Mouse (Mus musculus): ENCODE measurements at regions not wholly inside any gene's neighbourhood (a gene's known extent, or its start where the extent isn't known, plus 50 kb on each side); places are given as distances from the start of the nearest gene placed in this dataset.
A peak's percentile ranks its signal among the peaks of the same experiment; 100 is the strongest.

DNA sequence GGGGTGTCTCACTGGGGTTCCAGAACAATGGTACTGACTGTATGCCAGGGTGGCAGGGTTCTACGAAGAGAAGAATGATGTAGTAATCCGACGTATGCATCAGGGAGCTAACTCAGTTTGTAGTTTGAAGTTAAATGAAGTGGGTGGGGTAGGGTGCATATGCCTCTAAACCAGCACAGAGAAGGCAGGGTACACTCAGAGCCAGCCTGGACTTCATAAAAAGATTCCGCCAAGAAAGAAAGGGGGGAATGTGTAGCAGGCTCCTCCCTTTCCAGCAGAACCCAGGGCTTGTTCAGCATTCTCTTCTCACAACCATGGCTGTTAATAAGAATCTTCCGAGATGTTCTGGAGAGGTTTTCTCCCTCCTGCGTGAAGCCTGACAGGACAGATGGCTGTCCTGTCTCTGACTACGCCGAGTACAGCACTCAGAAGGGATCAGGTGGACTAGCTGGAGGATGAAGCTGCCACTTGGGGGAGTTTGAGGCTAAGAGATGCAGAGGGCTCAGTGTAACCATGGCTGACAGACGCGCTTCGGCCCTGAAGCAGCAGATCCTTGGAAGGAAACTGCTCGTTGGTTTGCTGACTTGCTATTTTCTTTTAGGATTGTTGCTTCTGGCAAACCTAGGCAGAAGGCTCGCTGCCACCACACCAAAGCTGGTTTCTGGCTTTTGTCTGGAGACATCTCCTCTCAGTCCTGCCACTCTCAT is 143.4 kb upstream of the Plxnc1 start:
- intact Hi-C loops (cut with DNase I): loop anchor here (5.0 kb wide), 4 partner anchors 76 to 389 kb away; partner anchors contain the start of gene Socs2
- peak; percentile 57 to 69 for DNase-seq (ENCODE audit: low spot score in 2 of 2)

DNA sequence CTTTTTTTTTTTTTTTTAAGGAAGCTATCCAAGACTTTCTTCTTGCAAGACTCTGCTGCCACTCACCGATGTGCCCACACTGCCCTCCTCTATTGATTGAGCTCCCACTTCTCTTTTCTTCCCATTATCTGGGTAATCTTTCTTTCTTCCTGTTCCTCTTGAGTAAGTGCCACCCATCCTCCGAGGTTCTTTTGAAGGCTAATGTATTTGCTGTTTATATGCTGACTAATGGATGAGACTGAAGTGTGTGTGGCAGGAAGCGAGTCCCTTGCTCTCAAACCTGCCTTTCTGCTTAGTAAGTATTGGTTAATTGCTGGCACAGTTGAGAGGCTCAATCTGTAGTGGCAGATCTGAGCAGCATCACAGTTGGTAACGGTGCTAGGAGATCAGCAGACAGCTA is 142.1 kb upstream of the Plxnc1 start:
- intact Hi-C loops (cut with DNase I): loop anchor here (5.0 kb wide), 4 partner anchors 74 to 391 kb away; partner anchors contain the start of gene Socs2
- no peak for DNase-seq (ENCODE audit: low spot score in 2 of 2)

- intact Hi-C loops (cut with DNase I): loop anchor here (5.0 kb wide), 4 partner anchors 73 to 392 kb away; partner anchors contain the start of gene Socs2
These were observed 141.1 kb upstream of the Plxnc1 start for GRCm38 (mm10) chr10:95085688-95086268.

DNA sequence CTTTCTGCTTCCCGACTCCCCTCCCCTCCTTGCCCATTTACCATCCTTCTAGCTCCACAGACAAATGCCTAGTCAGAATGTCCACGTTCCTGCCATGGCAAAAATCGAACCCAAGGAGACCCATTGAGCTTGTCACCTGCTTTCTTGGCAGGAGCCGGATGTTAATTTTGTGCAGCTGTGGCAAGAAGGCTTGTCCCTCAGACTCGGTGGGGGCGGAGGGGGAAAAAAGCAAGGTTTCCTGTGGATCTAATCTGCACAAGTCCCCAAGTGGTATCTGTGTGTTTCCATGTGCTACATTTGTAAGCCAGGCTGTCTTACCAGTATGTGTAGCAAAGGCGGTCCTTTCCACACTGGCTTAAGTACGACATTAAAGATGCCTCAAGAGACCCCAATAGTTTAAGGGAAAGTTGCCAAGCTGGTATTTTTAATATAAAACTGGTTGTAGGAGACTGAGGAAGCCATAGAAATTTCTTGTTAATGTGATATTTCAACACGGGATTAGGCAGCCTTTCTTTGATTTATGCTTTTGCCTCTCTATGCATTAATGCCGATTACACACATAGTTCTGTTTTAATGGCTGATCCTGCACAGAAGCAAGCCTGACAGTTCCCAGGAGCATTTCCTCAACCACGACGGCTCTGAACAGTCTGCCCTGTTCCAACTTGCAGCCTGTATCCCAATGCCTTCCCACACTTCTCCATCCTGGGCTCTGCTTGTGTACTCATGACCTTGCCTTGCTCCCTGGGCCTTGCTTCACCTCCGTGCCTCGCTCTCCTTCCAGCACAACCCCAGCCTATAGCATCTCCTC is 138.9 kb upstream of the Plxnc1 start:
- intact Hi-C loops (cut with DNase I): no loop called here

More at GRCm38 (mm10) chr10:95085688-95086268, 141.1 kb upstream of the Plxnc1 start:
- DNase-seq (ENCODE audit: low spot score in 2 of 2): peak in 1 of 2 experiments; percentile 26

GRCm38 (mm10) chr10:95082634-95083033 is 138.0 kb upstream of the Plxnc1 start:
- peak; percentile 55 to 56 for DNase-seq (ENCODE audit: low spot score in 2 of 2)
- intact Hi-C loops (cut with DNase I): no loop called here

More for the DNA sequence above, 138.9 kb upstream of the Plxnc1 start:
- no peak for DNase-seq (ENCODE audit: low spot score in 2 of 2)

DNA sequence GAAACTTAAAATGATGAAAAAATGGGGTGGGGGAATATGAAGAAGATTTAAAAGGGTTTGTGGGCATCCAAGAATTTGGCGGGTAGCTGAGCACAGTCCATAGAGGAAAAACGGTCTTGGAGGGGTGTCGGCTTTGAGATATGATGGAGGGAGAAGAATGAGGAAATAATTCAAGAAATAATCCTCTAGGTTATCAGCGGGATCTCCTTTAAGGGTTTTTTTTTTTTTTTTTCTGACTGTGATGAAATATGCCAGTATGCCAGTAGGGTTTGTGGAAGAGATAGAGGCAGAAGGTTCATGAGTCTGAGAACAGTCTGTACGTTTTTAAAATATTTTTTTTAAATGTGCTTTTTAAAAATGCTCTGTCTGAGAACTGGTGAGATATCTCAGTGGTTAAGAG is 135.3 kb upstream of the Plxnc1 start:
- DNase-seq (ENCODE audit: low spot score in 2 of 2): no peak
- intact Hi-C loops (cut with DNase I): no loop called here

- DNase-seq (ENCODE audit: low spot score in 2 of 2): no peak
- intact Hi-C loops (cut with DNase I): no loop called here
These were observed 131.8 kb upstream of the Plxnc1 start for GRCm38 (mm10) chr10:95076421-95076820.

- intact Hi-C loops (cut with DNase I): no loop called here
- DNase-seq (ENCODE audit: low spot score in 2 of 2): no peak
These were observed 131.3 kb upstream of the Plxnc1 start for GRCm38 (mm10) chr10:95075897-95076296.

DNA sequence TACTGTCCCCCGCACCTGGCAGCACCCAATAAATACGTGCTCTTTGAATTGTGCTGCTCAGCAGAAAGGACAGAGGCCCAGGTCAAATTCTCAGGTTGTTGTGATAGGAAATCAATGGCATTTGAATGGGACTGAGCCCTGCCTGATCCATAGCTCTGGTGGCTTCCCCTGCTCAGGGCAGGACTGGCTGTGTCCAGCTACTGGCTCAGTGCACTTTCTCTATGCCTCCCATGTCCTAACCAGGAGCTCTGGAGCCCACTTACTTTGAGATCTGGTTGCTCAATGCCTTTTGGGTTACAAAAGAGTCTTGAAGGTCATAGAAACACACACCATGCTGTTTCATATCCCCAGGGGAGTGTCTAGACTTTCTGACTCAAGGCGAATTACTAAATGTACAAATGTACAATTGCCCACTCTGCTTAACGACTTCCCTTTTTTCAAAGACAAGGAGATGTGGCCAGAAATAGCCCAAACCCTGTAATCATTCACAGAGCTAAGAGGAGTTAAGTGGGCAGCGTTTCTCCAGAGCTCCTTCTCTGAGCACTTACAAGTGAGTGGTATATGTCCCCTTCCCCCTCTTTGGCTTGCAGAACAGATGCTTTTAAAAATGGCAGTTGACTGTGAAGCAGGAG is 130.4 kb upstream of the Plxnc1 start:
- peak; percentile 37 to 60 for DNase-seq (ENCODE audit: low spot score in 2 of 2)

GRCm38 (mm10) chr10:95074381-95074780 is 129.7 kb upstream of the Plxnc1 start:
- intact Hi-C loops (cut with DNase I): no loop called here
- no peak for DNase-seq (ENCODE audit: low spot score in 2 of 2)

More for the DNA sequence above, 130.4 kb upstream of the Plxnc1 start:
- intact Hi-C loops (cut with DNase I): no loop called here

- DNase-seq (ENCODE audit: low spot score in 2 of 2): no peak
- intact Hi-C loops (cut with DNase I): no loop called here
These were observed 123.3 kb upstream of the Plxnc1 start for GRCm38 (mm10) chr10:95067971-95068370.

DNA sequence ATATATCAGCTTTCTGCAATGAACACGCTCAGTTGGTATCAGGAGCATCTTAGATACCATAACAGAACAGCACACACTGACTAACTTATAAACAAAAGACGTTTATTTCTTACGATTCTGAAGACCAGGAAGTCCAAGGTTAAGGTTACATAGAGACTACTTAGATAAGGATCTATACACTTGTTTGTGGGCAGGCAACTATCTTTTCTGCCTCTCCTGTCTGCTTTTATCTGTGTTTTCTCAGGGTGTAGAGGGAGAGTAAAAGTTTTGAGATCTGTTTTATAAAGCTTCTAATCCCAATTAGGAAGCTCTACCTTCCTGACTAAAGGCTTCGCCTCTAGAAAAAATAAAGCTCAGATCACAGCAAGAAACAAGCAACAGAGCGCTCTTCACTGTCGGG is 122.1 kb upstream of the Plxnc1 start:
- intact Hi-C loops (cut with DNase I): no loop called here
- no peak for DNase-seq (ENCODE audit: low spot score in 2 of 2)

GRCm38 (mm10) chr10:95059486-95060091 is 115.0 kb upstream of the Plxnc1 start:
- intact Hi-C loops (cut with DNase I): no loop called here
- DNase-seq (ENCODE audit: low spot score in 2 of 2): no peak

GRCm38 (mm10) chr10:95059078-95059477 is 114.4 kb upstream of the Plxnc1 start:
- intact Hi-C loops (cut with DNase I): no loop called here
- DNase-seq (ENCODE audit: low spot score in 2 of 2): no peak

- intact Hi-C loops (cut with DNase I): no loop called here
- peak in 1 of 2 experiments; percentile 55 for DNase-seq (ENCODE audit: low spot score in 2 of 2)
These were observed 112.5 kb upstream of the Plxnc1 start for GRCm38 (mm10) chr10:95057051-95057714.

DNA sequence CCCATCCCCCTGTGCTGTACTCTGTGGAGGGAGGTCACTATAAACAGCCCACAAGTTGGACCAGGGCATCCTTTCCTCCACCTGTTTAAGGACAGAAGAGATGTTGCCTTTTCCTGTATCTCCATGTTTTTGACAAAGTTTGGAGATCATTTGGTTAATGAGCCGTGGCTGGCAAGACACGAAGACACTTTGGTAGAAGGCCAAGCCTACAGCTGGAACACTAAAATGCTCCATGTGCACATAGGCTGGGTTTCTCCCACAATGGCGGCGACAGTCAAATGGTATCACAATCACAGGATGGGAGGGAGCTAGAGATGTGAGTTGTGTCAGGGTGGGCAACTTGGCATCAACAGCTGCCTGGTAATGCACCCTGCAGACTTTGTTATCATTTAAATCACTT is 111.9 kb upstream of the Plxnc1 start:
- intact Hi-C loops (cut with DNase I): no loop called here
- no peak for DNase-seq (ENCODE audit: low spot score in 2 of 2)

- DNase-seq (ENCODE audit: low spot score in 2 of 2): no peak
- intact Hi-C loops (cut with DNase I): no loop called here
These were observed 110.2 kb upstream of the Plxnc1 start for GRCm38 (mm10) chr10:95054869-95055268.

DNA sequence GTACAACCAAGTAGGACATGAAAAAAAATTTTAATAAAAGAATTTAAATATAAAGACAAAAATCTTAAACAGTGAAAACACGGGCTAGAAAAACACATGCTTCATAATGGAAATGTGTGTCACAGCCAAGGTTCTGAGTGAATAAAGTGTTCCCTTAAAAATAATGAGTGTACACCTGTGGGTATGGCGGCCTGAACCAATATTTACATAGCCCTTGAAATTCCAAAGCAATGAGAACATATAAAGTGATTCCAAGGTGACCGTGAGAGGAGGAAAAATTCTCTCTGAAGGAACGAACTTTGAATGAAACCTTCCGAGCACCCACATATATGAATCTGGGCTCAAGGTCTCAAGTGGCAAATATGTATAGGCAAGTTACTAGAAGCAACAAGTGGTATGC is 104.2 kb upstream of the Plxnc1 start:
- intact Hi-C loops (cut with DNase I): no loop called here
- no peak for DNase-seq (ENCODE audit: low spot score in 2 of 2)

DNA sequence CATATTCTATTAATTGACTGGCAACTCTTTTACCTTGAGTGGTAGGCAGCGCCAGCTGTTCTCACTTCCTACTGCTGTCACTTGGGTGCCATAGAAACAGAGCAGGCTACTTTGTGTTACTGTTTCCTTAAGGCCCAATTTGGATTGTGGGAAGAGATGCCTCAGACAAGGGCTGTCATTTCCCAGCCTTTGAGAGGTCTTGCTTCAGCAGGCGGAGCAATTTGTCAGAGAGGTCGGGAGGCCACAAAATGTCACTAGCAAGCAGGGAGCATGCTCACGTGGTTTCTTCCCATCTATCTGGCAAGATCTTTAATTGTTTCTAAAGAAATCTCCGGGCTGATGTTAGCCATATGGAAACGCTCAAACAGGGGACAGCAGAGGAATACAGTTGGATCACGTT is 99.3 kb upstream of the Plxnc1 start:
- intact Hi-C loops (cut with DNase I): no loop called here
- peak; percentile 28 to 50 for DNase-seq (ENCODE audit: low spot score in 2 of 2)

Data from left cerebral cortex, postnatal 14 days (tissue).